Mouse (Mus musculus) kidney, postnatal 25 days (tissue): ENCODE data around the gene Gm10840.
"Not testable (repeated sequence)": the region's sequence is repeated elsewhere in the genome, so short reads cannot be mapped to it uniquely, and the experiment has no call there.

Experiments
- DNase-seq, 2 experiments: peaks; one replicate each; pipeline ENCODE4 v3.0.0; 2021; ENCODE audit warnings: mixed read lengths in 2 of 2

Gene Gm10840

DNA sequence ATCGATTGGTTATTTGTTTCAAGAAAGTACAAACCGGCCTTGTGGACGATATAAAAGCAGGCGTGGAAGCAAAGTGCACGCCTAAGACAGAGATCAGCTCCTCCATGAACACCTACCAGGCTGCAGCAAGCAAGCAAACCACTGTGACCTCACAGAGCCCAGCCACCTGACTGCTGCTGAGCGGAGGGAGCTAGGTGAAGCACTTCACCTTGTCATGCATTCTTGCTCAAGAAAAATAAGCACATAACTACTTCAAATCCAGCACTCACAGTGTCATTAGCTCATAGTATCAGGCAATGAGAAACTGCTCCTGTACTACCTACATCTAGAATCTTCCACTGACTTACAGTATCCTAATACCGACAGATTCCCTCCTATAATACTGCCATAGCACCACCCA, 39.3 kb downstream of the Gm10840 start:
- DNase-seq: not testable (repeated sequence)

GRCm38 (mm10) chr11:106200756-106201155, 40.1 kb downstream of the Gm10840 start:
- DNase-seq: no peak

DNA sequence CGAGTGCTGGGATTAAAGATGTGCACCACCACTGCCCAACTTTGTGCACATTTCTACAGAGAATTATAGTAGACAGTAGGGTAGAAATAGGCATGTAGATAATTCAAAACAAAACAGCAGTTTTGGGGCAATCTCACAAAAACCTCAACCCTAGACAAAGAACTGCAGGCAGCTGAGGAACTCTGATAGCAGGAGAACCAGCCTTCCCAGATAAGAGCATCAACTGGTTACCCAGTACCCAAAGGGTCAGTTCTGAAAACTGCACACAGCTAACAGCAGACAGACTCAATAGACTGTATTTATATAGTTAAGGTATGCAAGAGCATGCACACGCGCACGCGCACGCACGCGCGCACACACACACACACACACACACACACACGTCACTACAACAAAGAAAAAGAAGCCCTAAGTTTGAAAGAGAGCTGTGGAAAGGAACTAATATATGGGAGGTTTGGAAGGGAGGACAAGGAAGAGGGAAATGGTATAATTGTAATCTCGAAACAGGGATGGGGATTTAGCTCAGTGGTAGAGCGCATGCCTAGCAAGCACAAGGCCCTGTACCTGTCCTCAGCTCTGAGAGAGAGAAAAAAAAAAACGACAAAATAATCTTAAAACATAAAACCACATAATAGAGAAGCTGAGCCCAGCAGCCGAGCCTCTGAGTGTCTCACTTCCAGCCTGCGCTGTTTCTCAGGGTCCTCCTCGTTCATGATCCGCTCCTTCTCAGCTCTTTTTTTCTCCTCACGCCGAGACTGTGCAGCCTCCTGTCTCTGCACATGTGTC, 40.9 kb downstream of the Gm10840 start:
- DNase-seq: no peak

GRCm38 (mm10) chr11:106202123-106202465, 41.4 kb downstream of the Gm10840 start, which contains the start of gene Strada:
Gene Strada, minus strand, starts transcription at chr11:106202168.
- DNase-seq: no peak
